In the genomic region with DNA sequence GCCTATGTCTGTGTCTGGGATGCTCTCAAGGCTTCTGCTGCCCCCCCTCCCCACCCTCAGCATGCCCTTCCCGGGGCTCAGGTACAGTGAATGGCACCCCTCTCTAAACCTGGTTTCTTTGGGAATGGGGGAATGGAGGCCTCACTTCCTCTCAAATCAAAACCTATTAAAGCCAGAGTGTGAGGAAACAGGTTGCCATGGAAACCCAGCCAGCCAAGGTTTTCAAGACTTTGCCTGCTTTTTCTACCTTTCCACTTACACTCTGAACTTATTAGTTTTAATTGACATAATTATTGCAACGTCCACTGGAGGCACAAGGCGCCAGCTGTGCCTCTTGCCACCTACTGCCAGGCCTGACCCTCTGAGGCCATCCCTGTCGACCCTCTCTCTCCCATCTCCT, we compare ENCODE assay signal across 14 mouse cellular contexts.
DNase-seq lines count a peak whose midpoint lies in the region; ATAC-seq lines count a peak whose summit lies in the region.
"Had no signal": no experiment of that assay in that cellular context is flagged by ENCODE, and none has a peak within 500 bp of the region (broad histone marks: within the 10 kb centered on the region; RNA-seq: fewer than 3 reads in every experiment).

No protein-coding gene starts in this region.

- ATAC-seq in hindbrain, embryonic 11.5 days (ENCODE audit: low FRiP score): no peak
- ATAC-seq in hindbrain, embryonic 16.5 days: no peak
- no peak for ATAC-seq in embryonic facial prominence, embryonic 11.5 days (replicated peaks; ENCODE audit: insufficient number of reproducible peaks, low FRiP score, low TSS enrichment, low read depth)
- ATAC-seq in limb, embryonic 13.5 days (ENCODE audit: low FRiP score, low read depth): no peak
- ATAC-seq: activated CD4-positive, CD25-positive, alpha-beta regulatory T cell, adult 4 months had no signal

- no peaks in the 10 kb centered on the region; the same call in 1 of the 2 replicates for H3K27me3 ChIP-seq in hindbrain, embryonic 11.5 days (ENCODE audit: control insufficient read depth, insufficient read depth, low read length)
- H3K27me3 ChIP-seq in hindbrain, embryonic 16.5 days (replicated peaks; ENCODE audit: control insufficient read depth, insufficient read depth, low read length): no peaks in the 10 kb centered on the region; the same call in 1 of the 2 replicates
- no peaks in the 10 kb centered on the region for H3K27me3 ChIP-seq in embryonic facial prominence, embryonic 11.5 days (ENCODE audit: control insufficient read depth, insufficient read depth, low read length)
- no peaks in the 10 kb centered on the region for H3K27me3 ChIP-seq in limb, embryonic 13.5 days
- H3K27me3 ChIP-seq: embryonic facial prominence, embryonic 12.5 days had no signal

- H3K9me3 ChIP-seq in hindbrain, embryonic 11.5 days (ENCODE audit: control insufficient read depth, low read length): no peaks in the 10 kb centered on the region
- H3K9me3 ChIP-seq in hindbrain, embryonic 16.5 days (ENCODE audit: control insufficient read depth, low read length): no peaks in the 10 kb centered on the region
- no peaks in the 10 kb centered on the region for H3K9me3 ChIP-seq in embryonic facial prominence, embryonic 11.5 days (replicated peaks; ENCODE audit: control insufficient read depth, low read length)
- no peaks in the 10 kb centered on the region for H3K9me3 ChIP-seq in limb, embryonic 13.5 days
- H3K9me3 ChIP-seq: embryonic facial prominence, embryonic 12.5 days had no signal

- no peaks in the 10 kb centered on the region for H3K36me3 ChIP-seq in hindbrain, embryonic 11.5 days (ENCODE audit: control insufficient read depth, insufficient read depth, low read length)
- no peaks in the 10 kb centered on the region for H3K36me3 ChIP-seq in hindbrain, embryonic 16.5 days (ENCODE audit: control insufficient read depth, insufficient read depth, low read length)
- no peaks in the 10 kb centered on the region for H3K36me3 ChIP-seq in embryonic facial prominence, embryonic 11.5 days (replicated peaks; ENCODE audit: control insufficient read depth, insufficient read depth, low read depth, low read length)
- H3K36me3 ChIP-seq in limb, embryonic 13.5 days: no peaks in the 10 kb centered on the region
- H3K36me3 ChIP-seq: embryonic facial prominence, embryonic 12.5 days had no signal

- H3K9ac ChIP-seq in hindbrain, embryonic 11.5 days (ENCODE audit: low read depth, low read length): no peak overlapping the region
- H3K9ac ChIP-seq in hindbrain, embryonic 16.5 days (ENCODE audit: low read depth, low read length): no peak overlapping the region
- H3K9ac ChIP-seq in embryonic facial prominence, embryonic 11.5 days (replicated peaks; ENCODE audit: low read length): no peak overlapping the region
- H3K9ac ChIP-seq in limb, embryonic 13.5 days: no peak overlapping the region
- H3K9ac ChIP-seq: embryonic facial prominence, embryonic 12.5 days had no signal

- no peak for DNase-seq in hindbrain, embryonic 11.5 days (ENCODE audit: low spot score)
- peak; percentile 16 for DNase-seq in R1 (ENCODE audit: low read depth, low spot score)
- peak; percentile 53 for DNase-seq in embryonic facial prominence, embryonic 11.5 days (ENCODE audit: low spot score)
- no peak for DNase-seq in kidney, postnatal 25 days
- DNase-seq in layer of hippocampus, postnatal 10 days (ENCODE audit: low spot score in 2 of 2): no peak
- DNase-seq: cerebellum, adult 2 months; heart, postnatal 10 days; kidney, adult 11 months; lung, adult 18-20 months; thymus, adult 2 months had no signal

- H3K4me3 ChIP-seq in hindbrain, embryonic 11.5 days (ENCODE audit: low read depth, low read length): no peak overlapping the region
- H3K4me3 ChIP-seq in hindbrain, embryonic 16.5 days (ENCODE audit: low read length): no peak overlapping the region
- no peak overlapping the region for H3K4me3 ChIP-seq in embryonic facial prominence, embryonic 11.5 days (ENCODE audit: low read depth, low read length)
- H3K4me3 ChIP-seq in limb, embryonic 13.5 days: no peak overlapping the region
- H3K4me3 ChIP-seq: embryonic facial prominence, embryonic 12.5 days had no signal

- WGBS in hindbrain, embryonic 11.5 days: 62% methylated on average over 4 of the region's 4 CpGs
- WGBS in hindbrain, embryonic 16.5 days: 46% methylated on average over 4 of the region's 4 CpGs
- 42% methylated on average over 4 of the region's 4 CpGs for WGBS in embryonic facial prominence, embryonic 11.5 days
- WGBS in limb, embryonic 13.5 days: 31% methylated on average over 4 of the region's 4 CpGs

- H3K4me2 ChIP-seq in hindbrain, embryonic 11.5 days (replicated peaks; ENCODE audit: low read depth, low read length): no peak overlapping the region
- no peak overlapping the region for H3K4me2 ChIP-seq in hindbrain, embryonic 16.5 days (ENCODE audit: low read length)
- H3K4me2 ChIP-seq in embryonic facial prominence, embryonic 11.5 days (ENCODE audit: low read depth, low read length): no peak overlapping the region
- no peak overlapping the region; the same call in 1 of the 2 replicates for H3K4me2 ChIP-seq in limb, embryonic 13.5 days (replicated peaks)
- H3K4me2 ChIP-seq: embryonic facial prominence, embryonic 12.5 days had no signal

- H3K27ac ChIP-seq in hindbrain, embryonic 11.5 days (ENCODE audit: low read depth, low read length): 0 out of 2 replicates have a peak overlapping the region, but pooled peaks have one; percentile 30
- no peak overlapping the region; the same call in none of the 2 replicates for H3K27ac ChIP-seq in hindbrain, embryonic 16.5 days (ENCODE audit: low read depth, low read length)
- H3K27ac ChIP-seq in embryonic facial prominence, embryonic 11.5 days (replicated peaks; ENCODE audit: low read depth, low read length): no peak overlapping the region
- H3K27ac ChIP-seq in limb, embryonic 13.5 days: peak overlapping the region; percentile 28; the same call in 1 of the 2 replicates
- H3K27ac ChIP-seq: embryonic facial prominence, embryonic 12.5 days had no signal

- peaks cover 5% of the 10 kb centered on the region for H3K4me1 ChIP-seq in hindbrain, embryonic 11.5 days (replicated peaks; ENCODE audit: control insufficient read depth, insufficient read depth, low read length)
- H3K4me1 ChIP-seq in hindbrain, embryonic 16.5 days (ENCODE audit: control insufficient read depth, insufficient read depth, low read depth, low read length): peaks cover 17% of the 10 kb centered on the region
- H3K4me1 ChIP-seq in embryonic facial prominence, embryonic 11.5 days (ENCODE audit: control insufficient read depth, insufficient read depth, low read length): no peaks in the 10 kb centered on the region
- H3K4me1 ChIP-seq in limb, embryonic 13.5 days: peaks cover 64% of the 10 kb centered on the region

Comparison
In these comparisons a context has a peak if more than half of its experiments do, and no peak if none do; other contexts are left out.
1. H3K27ac ChIP-seq: peak in hindbrain, embryonic 11.5 days (single experiment) and limb, embryonic 13.5 days (single experiment); none in hindbrain, embryonic 16.5 days (single experiment) and embryonic facial prominence, embryonic 11.5 days (single experiment).
2. DNase-seq: peak in R1 (single experiment) and embryonic facial prominence, embryonic 11.5 days (single experiment); none in hindbrain, embryonic 11.5 days (single experiment), kidney, postnatal 25 days (0 of 2) and layer of hippocampus, postnatal 10 days (0 of 2).